Comparison of ENCODE assay signal across 9 mouse cellular contexts in the genomic region with DNA sequence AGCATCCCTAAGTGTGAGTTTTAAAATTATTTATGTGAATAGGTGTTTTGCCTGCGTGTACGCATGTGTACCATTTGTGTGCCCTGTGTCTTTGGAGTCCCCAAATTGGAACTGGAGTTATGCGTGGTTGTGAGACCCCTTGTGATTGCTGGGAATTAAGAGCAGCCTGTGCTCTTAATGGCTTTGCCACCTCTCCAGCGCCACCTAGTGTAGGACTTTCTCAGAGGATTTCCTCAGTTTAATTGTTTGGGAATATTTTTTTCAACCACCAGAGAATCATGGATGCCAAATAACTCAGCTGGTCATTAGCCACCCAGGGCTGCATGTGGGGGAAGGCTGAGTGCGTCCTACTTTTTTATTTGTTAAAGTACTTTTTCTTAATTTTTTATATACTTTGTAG.
DNase-seq lines count a peak whose midpoint lies in the region; ATAC-seq and TF ChIP-seq lines count a peak whose summit lies in the region.
"Had no signal": no experiment of that assay in that cellular context is flagged by ENCODE, and none has a peak within 500 bp of the region (broad histone marks: within the 10 kb centered on the region; RNA-seq: fewer than 3 reads in every experiment).

No protein-coding gene starts in this region.

- no peak overlapping the region for H3K4me2 ChIP-seq in liver, embryonic 12.5 days

- peaks cover 17% of the 10 kb centered on the region for H3K27me3 ChIP-seq in liver, embryonic 12.5 days (replicated peaks)

- H3K27ac ChIP-seq in liver, embryonic 12.5 days: no peak overlapping the region
- H3K27ac ChIP-seq in olfactory bulb, adult 2 months (ENCODE audit: insufficient read depth, low read depth, low read length): no peak overlapping the region
- H3K27ac ChIP-seq: macrophage had no signal

- DNase-seq in liver (peak; percentile 30), ES-CJ7 (ENCODE audit: low read depth, low spot score) (peak; percentile 88)
- peak; percentile 79 for DNase-seq in adrenal gland, postnatal 10 days
- DNase-seq in embryo, embryonic 11.5 days (ENCODE audit: low read depth, low spot score): peak; percentile 37
- DNase-seq in layer of hippocampus, adult 9-10 months (ENCODE audit: low spot score): peak; percentile 59

- WGBS in liver, embryonic 12.5 days (ENCODE audit: insufficient replicate concordance): 30% methylated on average over 5 of the region's 5 CpGs
- 58% methylated on average over 5 of the region's 5 CpGs for WGBS in olfactory bulb, adult 2 months

- H3K4me3 ChIP-seq in liver, embryonic 12.5 days: no peak overlapping the region
- no peak overlapping the region for H3K4me3 ChIP-seq in olfactory bulb, adult 2 months (ENCODE audit: insufficient read depth, low read depth, low read length)

- no peaks in the 10 kb centered on the region for H3K36me3 ChIP-seq in liver, embryonic 12.5 days

- H3K9ac ChIP-seq in liver, embryonic 12.5 days: no peak overlapping the region

- no peak for ATAC-seq in liver, embryonic 12.5 days
- no peak for ATAC-seq in erythroid progenitor cell, adult 5-6 weeks (replicated peaks; ENCODE audit: low FRiP score, poor library complexity, severe bottlenecking)

- TF ChIP-seq CTCF in olfactory bulb, adult 2 months (IDR thresholded peaks at IDR 0.05; ENCODE audit: insufficient read depth, low read depth, low read length): 0 out of 2 replicates have a peak, but pooled peaks have one; percentile 17

- TF ChIP-seq POLR2A in olfactory bulb, adult 2 months (IDR thresholded peaks at IDR 0.05; ENCODE audit: insufficient read depth, low read depth, low read length): no peak

- no peaks in the 10 kb centered on the region for H3K4me1 ChIP-seq in liver, embryonic 12.5 days
- H3K4me1 ChIP-seq in olfactory bulb, adult 2 months (ENCODE audit: control insufficient read depth, insufficient read depth, low read length): peaks cover 17% of the 10 kb centered on the region

- no peaks in the 10 kb centered on the region for H3K9me3 ChIP-seq in liver, embryonic 12.5 days (replicated peaks)

Comparison
In these comparisons a context has a peak if more than half of its experiments do, and no peak if none do; other contexts are left out.
1. DNase-seq: peak in every context shown above with its lines; median percentile 88 in ES-CJ7; 79 in adrenal gland, postnatal 10 days; 59 in layer of hippocampus, adult 9-10 months; 37 in embryo, embryonic 11.5 days; 30 in liver.